9 mouse cellular contexts compared by ENCODE assay signal in the genomic region with DNA sequence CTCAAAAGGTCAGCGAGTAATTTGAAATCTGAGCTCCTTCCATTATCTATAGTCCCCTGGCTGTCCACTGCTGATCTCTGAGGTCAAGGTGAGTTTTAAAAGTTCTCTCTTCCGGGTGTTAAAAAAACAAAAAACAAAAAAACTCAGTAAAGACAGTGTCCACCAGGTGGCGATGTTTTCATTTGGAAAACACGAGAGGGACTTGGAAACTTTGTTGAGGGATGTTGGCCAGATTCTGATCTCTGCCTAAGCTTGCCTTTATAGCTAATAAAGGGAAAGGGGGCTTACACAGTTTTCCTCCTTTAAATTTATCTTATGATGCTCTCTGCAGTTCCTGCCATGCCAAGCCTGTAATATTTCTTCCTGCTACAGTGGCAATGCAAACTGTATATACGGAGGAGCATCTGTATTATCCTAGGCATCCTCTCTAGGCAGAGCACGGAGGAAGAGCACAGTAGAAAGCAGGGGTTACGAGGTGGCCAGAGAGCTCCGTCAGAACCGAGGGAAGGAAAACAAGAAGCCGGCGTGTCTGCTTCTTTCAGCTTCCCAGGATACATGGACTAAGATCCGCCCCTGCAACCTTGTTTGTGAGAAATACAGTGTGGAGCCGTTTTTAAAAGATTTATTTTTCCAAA.
DNase-seq lines count a peak whose midpoint lies in the region; ATAC-seq lines count a peak whose summit lies in the region.
"Had no signal": no experiment of that assay in that cellular context is flagged by ENCODE, and none has a peak within 500 bp of the region (broad histone marks: within the 10 kb centered on the region; RNA-seq: fewer than 3 reads in every experiment).

No protein-coding gene starts in this region.

- H3K9ac ChIP-seq in forebrain, embryonic 16.5 days (replicated peaks; ENCODE audit: low read depth, low read length), result no peak overlapping the region

- H3K4me1 ChIP-seq in forebrain, embryonic 10.5 days, result no peaks in the 10 kb centered on the region
- H3K4me1 ChIP-seq in forebrain, embryonic 16.5 days (replicated peaks; ENCODE audit: control insufficient read depth, insufficient read depth, low read length), result peaks cover 7% of the 10 kb centered on the region
- H3K4me1 ChIP-seq: megakaryocyte, embryonic 14.5 days had no signal

- 51% methylated on average over 13 of the region's 13 CpGs for WGBS in forebrain, embryonic 10.5 days
- WGBS in forebrain, embryonic 16.5 days, result 40% methylated on average over 13 of the region's 13 CpGs

- no peaks in the 10 kb centered on the region for H3K36me3 ChIP-seq in forebrain, embryonic 10.5 days (replicated peaks)
- H3K36me3 ChIP-seq in forebrain, embryonic 16.5 days (ENCODE audit: control insufficient read depth, insufficient read depth), result no peaks in the 10 kb centered on the region

- H3K4me3 ChIP-seq in forebrain, embryonic 10.5 days, result no peak overlapping the region
- H3K4me3 ChIP-seq in forebrain, embryonic 16.5 days (replicated peaks; ENCODE audit: low read length), result no peak overlapping the region
- H3K4me3 ChIP-seq: megakaryocyte, embryonic 14.5 days had no signal

- ATAC-seq in forebrain, embryonic 16.5 days, result no peak
- no peak for ATAC-seq in activated CD4-positive, CD25-positive, alpha-beta regulatory T cell, adult 4 months

- no peak overlapping the region for H3K27ac ChIP-seq in forebrain, embryonic 10.5 days
- no peak overlapping the region for H3K27ac ChIP-seq in forebrain, embryonic 16.5 days (ENCODE audit: low read length)

- no peaks in the 10 kb centered on the region for H3K9me3 ChIP-seq in forebrain, embryonic 10.5 days
- no peaks in the 10 kb centered on the region for H3K9me3 ChIP-seq in forebrain, embryonic 16.5 days (ENCODE audit: control insufficient read depth, low read length)

- DNase-seq in forebrain, embryonic 10.5 days (ENCODE audit: extremely low spot score, low spot score), result peak; percentile 44
- DNase-seq in urinary bladder, postnatal 14 days (ENCODE audit: low spot score), result peak; percentile 59
- no peak for DNase-seq in urinary bladder, postnatal 10 days (ENCODE audit: low spot score)
- peak; percentile 80 for DNase-seq in forelimb bud, embryonic 11.5 days (ENCODE audit: low read depth, low spot score)
- DNase-seq in layer of hippocampus, adult 18-20 months (ENCODE audit: low spot score in 2 of 2), result peak; percentile 8 to 55
- DNase-seq in mesoderm, embryonic 11.5 days (ENCODE audit: low read depth, low spot score), result peak; percentile 77

- no peak overlapping the region for H3K4me2 ChIP-seq in forebrain, embryonic 16.5 days (ENCODE audit: low read length)

- no peaks in the 10 kb centered on the region for H3K27me3 ChIP-seq in forebrain, embryonic 10.5 days (ENCODE audit: poor library complexity, severe bottlenecking)
- H3K27me3 ChIP-seq in forebrain, embryonic 16.5 days (replicated peaks; ENCODE audit: control insufficient read depth, insufficient read depth, low read length), result no peaks in the 10 kb centered on the region
- H3K27me3 ChIP-seq: megakaryocyte, embryonic 14.5 days had no signal
